Mouse (Mus musculus) brown adipose tissue, adult 24 weeks (tissue): ENCODE results near the gene Fam102a. TPM values are rescaled to one million over a fixed set of nuclear protein-coding genes. Genes with fewer than 3 reads are reported as not detected.

ENCODE experiments used
- H3K27ac ChIP-seq: fragments of 200-500 bp; replicated peaks from 2 replicates; pipeline ENCODE4 v1.5.1; 2012; ENCODE audit warnings: low read depth, mild to moderate bottlenecking, low read length
- H3K4me1 ChIP-seq: fragments of 200-500 bp; 2 replicates; pipeline ENCODE4 v1.6.1; 2012; ENCODE audit warnings: low read length, mixed read lengths; ENCODE audit not compliant: control insufficient read depth, insufficient read depth, insufficient read length
- H3K4me3 ChIP-seq: fragments of 200-500 bp; 2 replicates; pipeline ENCODE4 v1.5.1; 2012; ENCODE audit warnings: low read depth, mild to moderate bottlenecking, low read length, moderate library complexity; ENCODE audit not compliant: insufficient read depth
- polyA plus RNA-seq: library from polyadenylated mRNA; stranded (reverse); fragments of >200 nt; gene quantifications from 2 replicates; pipeline ENCODE4 v1.2.4, GENCODE M21; 2012; ENCODE audit not compliant: missing spikeins, insufficient read depth, insufficient read length

Gene Fam102a
- polyA plus RNA-seq, 1 experiment = 15.4 TPM

GRCm38 (mm10) chr2:32503588-32503987 is 31.5 kb upstream of the Fam102a start:
- H3K4me3 ChIP-seq = no peak overlapping the region
- no peak overlapping the region for H3K27ac ChIP-seq

GRCm38 (mm10) chr2:32505536-32505935 is 29.6 kb upstream of the Fam102a start:
- H3K4me3 ChIP-seq = no peak overlapping the region
- peak overlapping the region; percentile 36; the same call in 1 of the 2 replicates for H3K27ac ChIP-seq

More at GRCm38 (mm10) chr2:32503588-32503987, 31.5 kb upstream of the Fam102a start:
- peaks cover 14% of the 10 kb centered on the region; the same call in 1 of the 2 replicates for H3K4me1 ChIP-seq

GRCm38 (mm10) chr2:32506673-32507668 is 28.2 kb upstream of the Fam102a start:
- H3K27ac ChIP-seq = peak overlapping the region; percentile 94

More at GRCm38 (mm10) chr2:32505536-32505935, 29.6 kb upstream of the Fam102a start:
- H3K4me1 ChIP-seq = peaks cover 29% of the 10 kb centered on the region; the same call in 1 of the 2 replicates

GRCm38 (mm10) chr2:32507906-32508305 is 27.2 kb upstream of the Fam102a start:
- no peak overlapping the region for H3K4me3 ChIP-seq
- H3K4me1 ChIP-seq = peaks cover 29% of the 10 kb centered on the region; the same call in 1 of the 2 replicates
- peak overlapping the region; percentile 88 for H3K27ac ChIP-seq

More at GRCm38 (mm10) chr2:32506673-32507668, 28.2 kb upstream of the Fam102a start:
- no peak overlapping the region for H3K4me3 ChIP-seq
- peaks cover 29% of the 10 kb centered on the region; the same call in 1 of the 2 replicates for H3K4me1 ChIP-seq

- no peak overlapping the region for H3K4me3 ChIP-seq
- H3K4me1 ChIP-seq = peaks cover 29% of the 10 kb centered on the region
- H3K27ac ChIP-seq = peak overlapping the region; percentile 96
Observed at GRCm38 (mm10) chr2:32509287-32509686, 25.8 kb upstream of the Fam102a start.

- no peak overlapping the region for H3K4me3 ChIP-seq
- peaks cover 31% of the 10 kb centered on the region for H3K4me1 ChIP-seq
- peak overlapping the region; percentile 96 for H3K27ac ChIP-seq
Observed at GRCm38 (mm10) chr2:32509896-32510295, 25.2 kb upstream of the Fam102a start.

- no peak overlapping the region for H3K27ac ChIP-seq
- H3K4me3 ChIP-seq = no peak overlapping the region
- H3K4me1 ChIP-seq = peaks cover 24% of the 10 kb centered on the region
Observed at GRCm38 (mm10) chr2:32512592-32512991, 22.5 kb upstream of the Fam102a start.

- H3K4me3 ChIP-seq = no peak overlapping the region
- H3K27ac ChIP-seq = no peak overlapping the region; the same call in 1 of the 2 replicates
- H3K4me1 ChIP-seq = peaks cover 12% of the 10 kb centered on the region
Observed at GRCm38 (mm10) chr2:32514335-32514734, 20.8 kb upstream of the Fam102a start.

- Histone ChIP-seq H3K4me1 (peaks cover 6% of the 10 kb centered on the region), H3K4me3 (no peak overlapping the region), H3K27ac (no peak overlapping the region)
Observed at GRCm38 (mm10) chr2:32517233-32517867, 17.8 kb upstream of the Fam102a start.

GRCm38 (mm10) chr2:32520034-32520990 is 14.8 kb upstream of the Fam102a start:
- H3K4me1 ChIP-seq = peaks cover 9% of the 10 kb centered on the region
- H3K4me3 ChIP-seq = no peak overlapping the region
- peak overlapping the region; percentile 6 for H3K27ac ChIP-seq

GRCm38 (mm10) chr2:32524536-32525031 is 10.5 kb upstream of the Fam102a start:
- Histone ChIP-seq H3K27ac (peak overlapping the region; percentile 41; the same call in 1 of the 2 replicates), H3K4me1 (peaks cover 12% of the 10 kb centered on the region), H3K4me3 (no peak overlapping the region)

- H3K4me1 ChIP-seq = peaks cover 12% of the 10 kb centered on the region
- no peak overlapping the region for H3K27ac ChIP-seq
- H3K4me3 ChIP-seq = no peak overlapping the region
Observed at GRCm38 (mm10) chr2:32525816-32526215, 9.3 kb upstream of the Fam102a start.

- H3K4me1 ChIP-seq = peaks cover 7% of the 10 kb centered on the region
- peak overlapping the region; percentile 74 for H3K27ac ChIP-seq
- no peak overlapping the region for H3K4me3 ChIP-seq
Observed at GRCm38 (mm10) chr2:32527468-32527966, 7.6 kb upstream of the Fam102a start.

GRCm38 (mm10) chr2:32528326-32528725 is 6.8 kb upstream of the Fam102a start:
- H3K4me1 ChIP-seq = peaks cover 10% of the 10 kb centered on the region
- H3K27ac ChIP-seq = no peak overlapping the region
- H3K4me3 ChIP-seq = no peak overlapping the region
